Mouse (Mus musculus): ENCODE results near the gene Gdf2. TPM values are rescaled to one million over a fixed set of nuclear protein-coding genes. Genes with fewer than 3 reads are reported as not detected.

Gene Gdf2
- 0.07 TPM in 1 of 2 replicates, not detected in the other for polyA plus RNA-seq (2015; fragmentation: Nextera tagmentation; extraction: Ambion mirVana)

- Histone ChIP-seq H3K27ac (ENCODE audit: low read length) (no peak within 1 kb of the TSS), H3K9me3 (ENCODE audit: low read length) (no peaks in the 10 kb centered on the region), H3K9ac (replicated peaks; ENCODE audit: low read depth) (no peak within 1 kb of the TSS), H3K4me3 (ENCODE audit: low read depth, low read length) (no peak within 1 kb of the TSS), H3K4me2 (replicated peaks; ENCODE audit: low read depth, low read length) (no peak within 1 kb of the TSS), H3K36me3 (ENCODE audit: insufficient read depth, low read length) (no peaks in the 10 kb centered on the region), H3K4me1 (ENCODE audit: insufficient read depth, low read depth, low read length) (no peaks in the 10 kb centered on the region), H3K27me3 (replicated peaks; ENCODE audit: insufficient read depth, low read length) (no peaks in the 10 kb centered on the region)
- ATAC-seq (no peak), DNase-seq (ENCODE audit: low spot score) (no peak)
- 34% methylated on average over 8 of the region's 8 CpGs for WGBS
- TF ChIP-seq CTCF (IDR thresholded peaks at IDR 0.05) (no peak), EP300 (IDR thresholded peaks at IDR 0.05) (no peak)
Observed at GRCm38 (mm10) chr14:33940739-33941138, at the start of gene Gdf2. Gene Gdf2, plus strand, starts transcription at chr14:33941039.

- ATAC-seq (no peak), DNase-seq (ENCODE audit: low spot score) (no peak)
- no peak overlapping the region for H3K4me2 ChIP-seq (replicated peaks; ENCODE audit: low read depth, low read length)
- no peak overlapping the region for H3K4me3 ChIP-seq (ENCODE audit: low read depth, low read length)
- WGBS, result 81% methylated on average over 3 of the region's 3 CpGs
- H3K9me3 ChIP-seq (ENCODE audit: low read length), result no peaks in the 10 kb centered on the region
- no peaks in the 10 kb centered on the region for H3K27me3 ChIP-seq (replicated peaks; ENCODE audit: insufficient read depth, low read length)
- TF ChIP-seq EP300 (IDR thresholded peaks at IDR 0.05) (no peak), CTCF (IDR thresholded peaks at IDR 0.05) (no peak)
- no peaks in the 10 kb centered on the region for H3K36me3 ChIP-seq (ENCODE audit: insufficient read depth, low read length)
- no peak overlapping the region for H3K27ac ChIP-seq (ENCODE audit: low read length)
- no peak overlapping the region for H3K9ac ChIP-seq (replicated peaks; ENCODE audit: low read depth)
- no peaks in the 10 kb centered on the region for H3K4me1 ChIP-seq (ENCODE audit: insufficient read depth, low read depth, low read length)
Observed at GRCm38 (mm10) chr14:33891507-33891906, 49.3 kb upstream of the Gdf2 start.

GRCm38 (mm10) chr14:33895777-33896176 is 45.1 kb upstream of the Gdf2 start:
- no peaks in the 10 kb centered on the region for H3K36me3 ChIP-seq (ENCODE audit: insufficient read depth, low read length)
- H3K9me3 ChIP-seq (ENCODE audit: low read length), result no peaks in the 10 kb centered on the region
- no peaks in the 10 kb centered on the region for H3K27me3 ChIP-seq (replicated peaks; ENCODE audit: insufficient read depth, low read length)
- H3K27ac ChIP-seq (ENCODE audit: low read length), result no peak overlapping the region
- no peaks in the 10 kb centered on the region for H3K4me1 ChIP-seq (ENCODE audit: insufficient read depth, low read depth, low read length)
- ATAC-seq (no peak), DNase-seq (ENCODE audit: low spot score) (no peak)
- H3K4me2 ChIP-seq (replicated peaks; ENCODE audit: low read depth, low read length), result no peak overlapping the region
- no peak overlapping the region for H3K9ac ChIP-seq (replicated peaks; ENCODE audit: low read depth)
- no peak for TF ChIP-seq EP300 (IDR thresholded peaks at IDR 0.05)
- TF ChIP-seq CTCF (IDR thresholded peaks at IDR 0.05), result no peak
- WGBS, result 79% methylated on average over 5 of the region's 5 CpGs
- H3K4me3 ChIP-seq (ENCODE audit: low read depth, low read length), result no peak overlapping the region

GRCm38 (mm10) chr14:33896628-33897300 is 44.1 kb upstream of the Gdf2 start:
- Histone ChIP-seq H3K27ac (ENCODE audit: low read length) (no peak overlapping the region), H3K4me2 (replicated peaks; ENCODE audit: low read depth, low read length) (no peak overlapping the region), H3K9ac (replicated peaks; ENCODE audit: low read depth) (no peak overlapping the region), H3K36me3 (ENCODE audit: insufficient read depth, low read length) (no peaks in the 10 kb centered on the region), H3K27me3 (replicated peaks; ENCODE audit: insufficient read depth, low read length) (no peaks in the 10 kb centered on the region), H3K4me1 (ENCODE audit: insufficient read depth, low read depth, low read length) (no peaks in the 10 kb centered on the region), H3K9me3 (ENCODE audit: low read length) (no peaks in the 10 kb centered on the region), H3K4me3 (ENCODE audit: low read depth, low read length) (no peak overlapping the region)
- DNase-seq (ENCODE audit: low spot score) (no peak), ATAC-seq (no peak; the same call in 1 of the 2 replicates)
- no peak for TF ChIP-seq CTCF (IDR thresholded peaks at IDR 0.05)
- 49% methylated on average over 9 of the region's 9 CpGs for WGBS

GRCm38 (mm10) chr14:33902783-33903182 is 38.1 kb upstream of the Gdf2 start:
- Histone ChIP-seq H3K4me3 (ENCODE audit: low read depth, low read length) (no peak overlapping the region), H3K27ac (ENCODE audit: low read length) (no peak overlapping the region), H3K36me3 (ENCODE audit: insufficient read depth, low read length) (no peaks in the 10 kb centered on the region), H3K4me2 (replicated peaks; ENCODE audit: low read depth, low read length) (no peak overlapping the region), H3K27me3 (replicated peaks; ENCODE audit: insufficient read depth, low read length) (no peaks in the 10 kb centered on the region), H3K9me3 (ENCODE audit: low read length) (no peaks in the 10 kb centered on the region), H3K9ac (replicated peaks; ENCODE audit: low read depth) (no peak overlapping the region), H3K4me1 (ENCODE audit: insufficient read depth, low read depth, low read length) (no peaks in the 10 kb centered on the region)
- DNase-seq (ENCODE audit: low spot score) (no peak), ATAC-seq (no peak)
- TF ChIP-seq EP300 (IDR thresholded peaks at IDR 0.05) (no peak), CTCF (IDR thresholded peaks at IDR 0.05) (no peak)
- 74% methylated on average over 4 of the region's 4 CpGs for WGBS

- no peak overlapping the region for H3K4me3 ChIP-seq (ENCODE audit: low read depth, low read length)
- no peaks in the 10 kb centered on the region for H3K36me3 ChIP-seq (ENCODE audit: insufficient read depth, low read length)
- no peak overlapping the region for H3K27ac ChIP-seq (ENCODE audit: low read length)
- no peaks in the 10 kb centered on the region for H3K4me1 ChIP-seq (ENCODE audit: insufficient read depth, low read depth, low read length)
- H3K9me3 ChIP-seq (ENCODE audit: low read length), result no peaks in the 10 kb centered on the region
- no peak for DNase-seq (ENCODE audit: low spot score)
- TF ChIP-seq CTCF (IDR thresholded peaks at IDR 0.05) (no peak), EP300 (IDR thresholded peaks at IDR 0.05) (no peak)
- H3K9ac ChIP-seq (replicated peaks; ENCODE audit: low read depth), result no peak overlapping the region
- H3K27me3 ChIP-seq (replicated peaks; ENCODE audit: insufficient read depth, low read length), result no peaks in the 10 kb centered on the region
- 73% methylated on average over 1 of the region's 1 CpGs for WGBS
- no peak overlapping the region for H3K4me2 ChIP-seq (replicated peaks; ENCODE audit: low read depth, low read length)
- ATAC-seq, result no peak
Observed at GRCm38 (mm10) chr14:33903199-33903598, 37.6 kb upstream of the Gdf2 start.

- DNase-seq (ENCODE audit: low spot score) (no peak), ATAC-seq (no peak)
- H3K36me3 ChIP-seq (ENCODE audit: insufficient read depth, low read length), result no peaks in the 10 kb centered on the region
- H3K9me3 ChIP-seq (ENCODE audit: low read length), result no peaks in the 10 kb centered on the region
- no peak for TF ChIP-seq CTCF (IDR thresholded peaks at IDR 0.05)
- TF ChIP-seq EP300 (IDR thresholded peaks at IDR 0.05), result no peak
- H3K4me2 ChIP-seq (replicated peaks; ENCODE audit: low read depth, low read length), result no peak overlapping the region
- no peak overlapping the region for H3K9ac ChIP-seq (replicated peaks; ENCODE audit: low read depth)
- no peak overlapping the region for H3K27ac ChIP-seq (ENCODE audit: low read length)
- H3K4me1 ChIP-seq (ENCODE audit: insufficient read depth, low read depth, low read length), result no peaks in the 10 kb centered on the region
- no peaks in the 10 kb centered on the region for H3K27me3 ChIP-seq (replicated peaks; ENCODE audit: insufficient read depth, low read length)
- H3K4me3 ChIP-seq (ENCODE audit: low read depth, low read length), result no peak overlapping the region
Observed at GRCm38 (mm10) chr14:33904851-33905250, 36.0 kb upstream of the Gdf2 start.
